ENCODE assay signal across 9 mouse cellular contexts in genomic region chr9:56774231-56774630, GRCm38 (mm10). TPM values are rescaled to one million over a fixed set of nuclear protein-coding genes. Genes with fewer than 3 reads are reported as not detected.
DNase-seq lines count a peak whose midpoint lies in the region; ATAC-seq and TF ChIP-seq lines count a peak whose summit lies in the region.
"Had no signal": no experiment of that assay in that cellular context is flagged by ENCODE, and none has a peak within 500 bp of the region (broad histone marks: within the 10 kb centered on the region; RNA-seq: fewer than 3 reads in every experiment).

No protein-coding gene starts in this region.

- H3K9ac ChIP-seq in forebrain, embryonic 14.5 days (ENCODE audit: low read length), result no peak overlapping the region
- no peak overlapping the region for H3K9ac ChIP-seq in neural tube, embryonic 13.5 days
- H3K9ac ChIP-seq: liver, embryonic 13.5 days had no signal

- no peaks in the 10 kb centered on the region for H3K36me3 ChIP-seq in G1E (replicated peaks)
- H3K36me3 ChIP-seq in forebrain, embryonic 14.5 days (ENCODE audit: control insufficient read depth, insufficient read depth, low read length), result no peaks in the 10 kb centered on the region
- no peaks in the 10 kb centered on the region for H3K36me3 ChIP-seq in neural tube, embryonic 13.5 days
- H3K36me3 ChIP-seq: liver, embryonic 13.5 days had no signal

- DNase-seq in layer of hippocampus, adult 11-12 months (ENCODE audit: low spot score), result peak; percentile 75
- DNase-seq in layer of hippocampus, adult 8-10 months (ENCODE audit: low spot score in 2 of 2), result no peak
- no peak for DNase-seq in G1E (ENCODE audit: low spot score)
- peak; percentile 5 for DNase-seq in c-Kit-positive CD71-positive TER-119-negative erythroid progenitor cells, embryonic 14.5 days (ENCODE audit: low read depth)
- DNase-seq in forebrain, embryonic 14.5 days (ENCODE audit: low spot score), result peak; percentile 69
- peak; percentile 69 to 75 for DNase-seq in kidney, postnatal 4 days
- DNase-seq: liver, embryonic 13.5 days had no signal

- peaks cover 2% of the 10 kb centered on the region; the same call in 1 of the 2 replicates for H3K27me3 ChIP-seq in G1E (ENCODE audit: insufficient read depth, low read length)
- H3K27me3 ChIP-seq in forebrain, embryonic 14.5 days (replicated peaks; ENCODE audit: control insufficient read depth, insufficient read depth, low read length), result 0 out of 2 replicates have a peak, but pooled peaks cover 5% of the 10 kb centered on the region
- 0 out of 2 replicates have a peak, but pooled peaks cover 4% of the 10 kb centered on the region for H3K27me3 ChIP-seq in neural tube, embryonic 13.5 days
- H3K27me3 ChIP-seq: liver, embryonic 13.5 days had no signal

- no peak overlapping the region for H3K4me3 ChIP-seq in G1E (ENCODE audit: low read depth, low read length)
- H3K4me3 ChIP-seq in forebrain, embryonic 14.5 days (ENCODE audit: low read depth, low read length), result no peak overlapping the region
- no peak overlapping the region for H3K4me3 ChIP-seq in neural tube, embryonic 13.5 days
- H3K4me3 ChIP-seq: liver, embryonic 13.5 days had no signal

- H3K27ac ChIP-seq in forebrain, embryonic 14.5 days (ENCODE audit: low read depth, low read length), result no peak overlapping the region
- no peak overlapping the region for H3K27ac ChIP-seq in neural tube, embryonic 13.5 days (replicated peaks)
- H3K27ac ChIP-seq: liver, embryonic 13.5 days had no signal

- peak; percentile 70 for TF ChIP-seq CTCF in G1E (IDR thresholded peaks at IDR 0.05; ENCODE audit: low read depth, low read length)

- H3K4me2 ChIP-seq in forebrain, embryonic 14.5 days (ENCODE audit: low read length), result no peak overlapping the region
- no peak overlapping the region for H3K4me2 ChIP-seq in neural tube, embryonic 13.5 days
- H3K4me2 ChIP-seq: liver, embryonic 13.5 days had no signal

- H3K4me1 ChIP-seq in G1E (ENCODE audit: insufficient read depth, low read depth, low read length), result peaks cover 3% of the 10 kb centered on the region; the same call in 1 of the 2 replicates
- peaks cover 6% of the 10 kb centered on the region; the same call in 1 of the 2 replicates for H3K4me1 ChIP-seq in forebrain, embryonic 14.5 days (ENCODE audit: control insufficient read depth, insufficient read depth, low read length)
- peaks cover 37% of the 10 kb centered on the region for H3K4me1 ChIP-seq in neural tube, embryonic 13.5 days (replicated peaks)
- H3K4me1 ChIP-seq: liver, embryonic 13.5 days had no signal

- WGBS in forebrain, embryonic 14.5 days, result 46% methylated on average over 6 of the region's 6 CpGs
- 53% methylated on average over 6 of the region's 6 CpGs for WGBS in neural tube, embryonic 13.5 days

- no peak for ATAC-seq in G1E (ENCODE audit: extremely low read depth, insufficient number of reproducible peaks, low FRiP score, poor library complexity, severe bottlenecking)
- peak; percentile 46; the same call in 1 of the 2 replicates for ATAC-seq in forebrain, embryonic 14.5 days
- ATAC-seq in neural tube, embryonic 13.5 days (ENCODE audit: low read depth), result peak; percentile 45; the same call in 1 of the 2 replicates
- no peak for ATAC-seq in inflammation-experienced regulatory T-cells, adult 6 months

- H3K9me3 ChIP-seq in G1E (replicated peaks), result no peaks in the 10 kb centered on the region
- no peaks in the 10 kb centered on the region for H3K9me3 ChIP-seq in forebrain, embryonic 14.5 days (replicated peaks; ENCODE audit: control insufficient read depth, low read length)
- H3K9me3 ChIP-seq in neural tube, embryonic 13.5 days, result no peaks in the 10 kb centered on the region
- H3K9me3 ChIP-seq: liver, embryonic 13.5 days had no signal

RNA-seq across cellular contexts. Expression of gene Lingo1, which starts 22.0 kb away (rescaled TPM):
- 100 to 1,000 TPM; 226 to 270 (median 251) TPM for total RNA-seq in layer of hippocampus, adult 8-10 months (2022)
- total RNA-seq in G1E (2014; fragmentation: Nextera tagmentation) (not detected in 2 replicates), G1E (2017) (0.11 and 0.12 TPM in 2 replicates)
- polyA plus RNA-seq in G1E (2012), result not detected in 2 replicates
- 19.0 and 26.7 TPM in 2 replicates for polyA plus RNA-seq in forebrain, embryonic 14.5 days (2014; fragmentation: Nextera tagmentation; extraction: Ambion mirVana)
- 55.7 and 59.4 TPM in 2 replicates for polyA plus RNA-seq in neural tube, embryonic 13.5 days (2015; fragmentation: Nextera tagmentation; extraction: Ambion mirVana)
- polyA plus RNA-seq in inflammation-experienced regulatory T-cells, adult 6 months (2017; shearing (Covaris generic)), result not detected

Comparison
In these comparisons a context has a peak if more than half of its experiments do, and no peak if none do; other contexts are left out.
1. DNase-seq: peak in layer of hippocampus, adult 11-12 months (single experiment), c-Kit-positive CD71-positive TER-119-negative erythroid progenitor cells, embryonic 14.5 days (single experiment), forebrain, embryonic 14.5 days (single experiment) and kidney, postnatal 4 days (2 of 2); none in layer of hippocampus, adult 8-10 months (0 of 2) and G1E (single experiment).
2. ATAC-seq: peak in forebrain, embryonic 14.5 days (single experiment) and neural tube, embryonic 13.5 days (single experiment); none in G1E (single experiment) and inflammation-experienced regulatory T-cells, adult 6 months (single experiment).
3. RNA of gene Lingo1, which starts 22.0 kb away (polyA plus RNA-seq): 55.7 to 59.4 TPM in neural tube, embryonic 13.5 days and 19.0 to 26.7 TPM in forebrain, embryonic 14.5 days; not detected in G1E and not detected in inflammation-experienced regulatory T-cells, adult 6 months; every median in the first group is over 10 times any median in the second.